Mouse (Mus musculus) c-Kit-positive CD71-positive TER-119-negative erythroid progenitor cells, embryonic 14.5 days (primary cell): Measurements from ENCODE around the gene Palld.
A peak's percentile ranks its signal among the peaks of the same experiment; 100 is the strongest.

ENCODE experiments used
- DNase-seq: peaks from one replicate; pipeline ENCODE4 v3.0.0-alpha.2; 2013; ENCODE audit warnings: low read depth

Palld gene

DNA sequence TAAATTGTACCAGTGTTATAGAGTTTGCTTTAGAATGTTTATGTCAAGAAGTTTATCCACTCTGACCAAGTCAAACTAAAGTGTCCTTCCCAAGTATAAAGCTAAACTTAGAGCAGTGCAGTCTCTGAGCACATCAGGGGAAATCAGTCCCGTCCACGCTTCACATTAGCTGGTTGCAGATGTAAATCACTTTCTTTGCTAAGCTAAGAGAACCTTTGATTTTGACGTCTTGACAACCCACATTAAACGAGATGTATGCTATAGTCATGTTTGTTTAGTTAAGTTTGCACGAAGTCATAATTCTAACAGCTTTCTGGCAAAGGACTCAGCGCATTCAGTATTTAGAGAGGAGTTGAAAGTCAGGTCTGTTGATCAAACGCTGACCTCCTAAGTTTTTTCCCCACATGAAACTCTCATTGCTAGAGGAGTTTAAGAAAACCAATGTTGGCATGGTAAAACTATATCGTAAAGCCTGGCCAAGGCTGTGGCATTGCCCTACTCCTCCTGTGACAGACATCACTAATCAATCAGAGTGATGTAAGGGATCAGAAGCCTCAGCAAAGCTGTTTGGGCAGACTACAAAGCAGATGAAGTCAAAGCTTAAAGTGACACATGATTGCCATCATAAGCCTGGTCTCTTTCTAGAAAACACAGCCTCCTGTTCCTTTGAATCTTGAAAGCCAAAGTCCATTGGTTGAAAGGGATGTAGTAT, 177.0 kb downstream of the Palld start:
- no peak for DNase-seq

DNA sequence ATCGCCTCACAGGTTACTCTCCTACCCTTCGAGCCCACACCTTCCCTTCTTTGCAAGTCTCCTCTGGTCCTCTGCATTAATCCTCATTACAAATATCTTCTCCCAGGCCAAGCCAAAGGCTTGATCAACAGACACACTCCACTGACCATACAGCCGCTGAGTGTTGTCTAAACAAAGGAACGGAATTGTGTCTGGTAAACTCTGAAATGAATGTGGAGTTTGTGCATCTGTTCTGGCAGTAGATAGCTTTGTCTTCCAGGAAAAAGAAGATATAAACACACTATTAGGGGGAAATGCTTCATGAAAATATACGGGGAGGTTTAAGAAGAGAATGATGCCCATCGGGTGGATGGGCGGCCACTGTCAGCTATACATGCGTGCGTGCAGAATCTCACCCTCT, 180.3 kb downstream of the Palld start:
- no peak for DNase-seq

GRCm38 (mm10) chr8:61715351-61716125, 187.0 kb downstream of the Palld start:
- no peak for DNase-seq

DNA sequence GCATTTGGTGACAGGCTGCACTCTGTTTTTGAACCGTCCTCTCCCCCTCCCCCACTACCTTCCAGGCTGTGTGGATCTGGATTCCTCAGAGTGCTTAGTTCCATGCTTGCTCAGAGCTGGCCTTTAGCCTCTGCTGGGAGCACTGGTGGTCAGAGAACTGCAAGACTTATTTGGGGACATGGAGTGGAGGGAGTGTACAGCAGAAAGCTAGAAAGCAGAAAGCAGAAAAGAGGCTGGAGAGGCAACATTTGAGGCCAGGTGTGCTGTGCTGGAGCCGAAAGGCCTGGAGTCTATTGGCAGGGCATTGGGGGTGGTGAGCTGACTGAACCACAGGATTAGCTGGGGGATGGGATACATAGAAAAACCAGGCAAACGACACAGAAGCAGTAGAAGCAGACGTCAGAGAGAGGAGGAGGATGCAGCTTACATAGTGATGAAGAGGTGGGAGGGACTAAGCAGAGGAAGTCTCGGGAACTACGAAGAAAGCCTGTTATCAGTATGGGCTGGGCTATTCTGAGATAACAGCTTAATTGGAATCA, 188.1 kb downstream of the Palld start:
- no peak for DNase-seq

DNA sequence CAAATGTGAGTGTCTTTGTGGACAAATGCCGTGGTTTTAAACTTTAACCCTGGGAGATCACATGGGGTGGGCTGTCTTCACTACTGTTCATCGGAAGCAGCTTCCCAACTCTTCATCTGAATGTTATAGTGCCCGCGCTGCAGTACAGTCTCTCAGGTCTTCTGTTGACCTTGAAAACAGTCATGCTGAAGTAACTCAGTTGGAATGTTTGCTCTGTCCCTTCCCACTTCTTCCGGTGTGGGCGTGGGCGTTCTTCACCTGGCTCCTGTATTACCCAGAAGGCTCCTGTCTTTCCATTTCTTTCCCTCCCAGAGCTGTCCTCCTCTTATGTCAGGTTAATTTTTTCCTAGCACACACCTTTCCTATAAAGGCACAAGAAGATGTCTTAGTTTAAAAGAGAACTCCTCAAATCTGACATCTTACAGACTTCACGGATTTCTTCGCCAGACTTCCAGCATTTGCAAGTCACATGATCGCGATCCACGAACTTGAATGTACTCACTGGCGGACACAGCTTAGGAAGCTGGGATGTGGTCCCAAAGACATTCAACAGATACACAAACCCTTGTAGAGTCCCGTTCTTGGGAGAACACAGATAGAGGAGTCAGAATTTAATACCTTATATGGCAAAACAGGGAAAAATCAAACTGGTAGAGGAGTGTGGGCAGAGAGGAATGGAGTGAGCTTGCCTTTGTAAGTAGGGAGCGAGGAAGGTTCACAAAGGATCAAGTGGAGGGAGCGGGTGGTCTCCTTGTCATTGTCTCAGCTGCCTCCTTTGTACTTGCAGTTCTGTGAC, 189.1 kb downstream of the Palld start:
- no peak for DNase-seq

- DNase-seq, result no peak
Observed at GRCm38 (mm10) chr8:61712426-61712825, 190.1 kb downstream of the Palld start.

- DNase-seq, result no peak
Observed at GRCm38 (mm10) chr8:61708586-61709305, 193.7 kb downstream of the Palld start.

DNA sequence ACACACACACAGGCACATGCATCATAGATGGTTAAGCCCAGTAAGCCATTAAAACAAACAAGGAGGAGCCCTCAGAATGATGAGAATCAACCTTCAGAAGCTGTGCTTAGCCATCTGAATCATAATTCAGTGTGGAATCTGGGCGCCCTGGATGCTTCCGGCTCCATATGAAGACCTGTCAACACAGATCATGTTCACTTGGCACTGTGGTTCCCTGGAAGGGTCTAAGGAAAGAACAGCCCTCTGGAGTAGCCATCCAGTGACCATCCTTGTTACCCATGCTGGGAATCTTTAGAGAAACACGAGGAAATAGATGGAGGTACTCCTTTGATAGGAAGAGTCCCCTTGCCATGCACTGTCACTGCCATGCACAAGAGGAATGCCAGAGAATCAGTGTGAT, 197.0 kb downstream of the Palld start:
- no peak for DNase-seq

DNA sequence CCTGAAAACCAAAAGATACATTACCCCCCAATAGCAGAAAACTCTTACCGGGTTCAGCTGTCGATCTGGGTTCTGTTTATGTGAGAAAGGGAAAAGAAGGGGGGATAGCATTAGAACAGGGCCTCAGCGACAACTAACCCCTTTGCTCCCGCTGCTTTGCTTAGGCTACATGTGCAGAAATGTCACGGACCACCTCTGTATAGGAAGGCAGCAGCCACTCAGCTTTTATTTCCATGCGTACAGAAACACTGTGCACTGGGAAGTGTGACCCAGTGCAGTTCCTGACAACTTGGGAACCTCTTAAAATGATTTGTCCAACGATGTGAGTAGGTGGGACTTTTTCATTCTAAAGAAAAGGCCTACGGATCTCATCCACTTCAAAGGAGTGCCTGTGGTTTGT, 200.4 kb downstream of the Palld start:
- no peak for DNase-seq

DNA sequence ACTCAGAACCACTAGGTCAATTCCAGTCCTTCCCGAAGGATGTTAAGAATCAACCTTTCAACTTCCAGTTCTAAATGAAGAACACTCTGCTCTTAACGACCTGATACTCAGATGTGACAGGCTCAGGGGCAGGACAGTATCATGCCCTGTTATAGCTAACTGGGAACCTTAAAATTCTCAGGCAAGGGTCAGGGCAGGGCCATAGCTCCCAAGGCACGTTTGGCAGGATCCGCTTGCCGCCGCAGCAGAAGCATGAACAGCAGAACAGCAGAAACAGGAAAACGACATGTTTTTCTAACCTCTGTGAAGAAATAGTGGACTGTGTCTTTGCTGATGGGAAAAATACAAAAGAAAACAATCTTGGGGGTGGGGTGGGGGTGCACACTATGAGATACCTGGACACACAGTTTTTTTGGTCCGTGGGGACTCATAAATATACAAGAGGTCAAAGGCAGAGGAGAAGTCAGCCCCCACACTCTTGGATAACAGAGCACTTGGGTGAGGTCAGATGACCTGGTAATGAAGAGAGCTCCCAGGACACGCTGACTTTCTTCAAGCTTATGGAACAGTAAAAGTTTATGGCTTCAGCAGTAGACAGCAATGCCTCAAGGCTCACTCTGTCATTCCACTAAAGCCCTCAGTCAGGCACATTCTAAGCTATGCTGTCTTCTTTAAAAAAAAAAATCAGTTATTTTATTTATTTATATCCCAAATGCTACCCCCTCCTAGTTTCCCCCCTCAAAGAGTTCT, 201.4 kb downstream of the Palld start:
- DNase-seq, result no peak

- peak; percentile 6 for DNase-seq
Observed at GRCm38 (mm10) chr8:61700298-61700697, 202.2 kb downstream of the Palld start.

GRCm38 (mm10) chr8:61698959-61699358, 203.5 kb downstream of the Palld start:
- DNase-seq, result no peak

DNA sequence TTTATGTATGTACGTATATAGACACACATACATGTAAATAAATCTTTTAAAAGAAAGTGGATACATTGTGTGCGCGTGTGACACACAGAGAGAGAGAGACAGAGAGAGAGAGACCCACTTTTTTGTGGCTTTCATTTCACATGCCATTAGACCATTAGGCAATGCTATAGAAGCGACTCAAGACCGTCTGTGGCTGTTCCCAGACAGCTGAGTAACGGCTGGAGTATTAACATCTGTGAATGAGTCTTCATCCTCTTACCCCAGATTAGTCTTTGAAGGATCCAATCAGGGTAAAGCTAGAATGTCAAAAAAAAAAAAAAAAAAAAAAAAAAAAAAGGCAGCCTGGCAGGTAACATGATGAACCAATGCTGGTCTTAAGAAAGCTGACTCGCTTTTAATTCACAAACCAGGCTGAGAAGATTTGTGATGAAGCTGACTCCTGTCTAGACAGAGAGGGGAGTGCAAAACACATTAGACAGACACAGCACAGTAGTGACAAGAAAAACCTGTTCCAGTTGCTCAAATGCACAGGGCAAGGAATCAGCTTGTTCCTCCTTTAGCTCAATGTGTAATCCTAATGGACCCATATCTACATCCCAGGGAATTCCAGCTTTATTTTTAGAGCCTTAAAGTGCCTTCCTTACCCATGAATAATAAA, 204.6 kb downstream of the Palld start:
- DNase-seq, result no peak

GRCm38 (mm10) chr8:61696846-61697455, 205.5 kb downstream of the Palld start:
- no peak for DNase-seq

GRCm38 (mm10) chr8:61695416-61695815, 207.1 kb downstream of the Palld start:
- DNase-seq, result no peak

DNA sequence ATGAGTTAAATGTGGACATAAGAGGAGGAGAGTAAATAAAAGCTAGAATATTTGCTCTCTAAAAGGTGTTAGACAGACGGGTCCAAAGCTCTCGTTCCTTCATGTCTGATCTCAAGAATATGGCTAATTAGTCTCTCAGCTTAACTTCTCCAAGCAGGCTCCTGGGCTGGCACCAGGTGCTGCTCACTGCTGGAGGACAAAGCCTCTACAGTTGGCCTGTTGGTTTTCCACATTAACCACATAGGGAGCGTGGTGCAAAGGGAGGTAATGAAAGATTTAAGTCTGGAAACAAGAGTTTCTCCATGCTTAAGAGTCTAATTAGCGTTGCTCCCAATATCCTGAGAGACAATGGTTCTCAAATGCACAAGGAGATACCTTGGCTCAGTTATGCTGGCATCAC, 209.6 kb downstream of the Palld start:
- DNase-seq, result no peak

- no peak for DNase-seq
Observed at GRCm38 (mm10) chr8:61692129-61692528, 210.4 kb downstream of the Palld start.

DNA sequence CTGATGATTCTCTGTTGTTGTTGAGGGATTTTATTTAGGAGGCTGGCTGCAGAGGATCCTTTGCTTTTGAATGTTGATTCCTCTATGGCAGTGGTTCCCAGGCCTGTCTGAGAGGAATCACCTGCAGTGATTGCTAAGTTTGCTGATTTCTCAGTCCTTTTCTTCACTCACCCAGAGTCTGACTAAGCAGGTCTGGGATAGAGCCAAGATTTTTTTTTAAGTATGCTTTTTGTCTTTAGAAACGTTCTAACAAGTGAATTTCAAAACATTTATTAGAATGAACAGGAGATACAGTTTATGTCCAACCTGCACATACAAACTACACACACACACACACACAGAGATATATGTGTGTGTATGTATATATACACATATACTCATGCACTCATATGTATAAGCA, 211.1 kb downstream of the Palld start:
- no peak for DNase-seq

GRCm38 (mm10) chr8:61687071-61687470, 215.4 kb downstream of the Palld start:
- DNase-seq, result no peak

DNA sequence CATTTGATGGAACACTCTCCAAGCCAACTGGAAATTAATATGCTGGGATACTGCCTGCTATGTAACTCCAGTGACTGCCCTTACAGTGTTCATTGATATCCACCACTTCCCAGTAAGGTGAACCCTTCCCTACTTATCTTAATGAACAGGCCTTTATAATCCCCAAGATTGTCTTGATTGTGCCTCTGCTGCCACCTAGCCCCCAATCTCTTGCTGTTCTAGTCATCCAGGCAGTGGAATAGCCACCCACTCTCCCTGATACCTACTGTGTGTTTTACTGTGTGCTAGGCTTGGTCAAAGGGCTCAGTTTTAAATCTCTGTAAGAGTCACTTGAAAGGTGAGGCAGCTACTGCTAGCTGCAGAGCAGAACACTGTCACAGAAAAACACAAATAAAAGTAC, 216.2 kb downstream of the Palld start:
- no peak for DNase-seq
